Mouse (Mus musculus) heart, postnatal 14 days (tissue): Measurements from ENCODE around the gene Car12. TPM values are rescaled to one million over a fixed set of nuclear protein-coding genes. Genes with fewer than 3 reads are reported as not detected.
A peak's percentile ranks its signal among the peaks of the same experiment; 100 is the strongest.

ENCODE experiments used
- DNase-seq, 2 experiments: peaks; one replicate each; pipeline ENCODE4 v3.0.0; 2021 to 2022
- intact Hi-C: fragments of 180-260 bp; cut with DNase I; formaldehyde crosslinking; loops from one replicate; pipeline ENCODE4 v1.15.1; 2025
- long read RNA-seq, 2 experiments: library from polyadenylated mRNA; stranded (forward); transcript quantifications; one replicate each; pipeline ENCODE4 v2.0.0; 2021
- total RNA-seq, 2 experiments: library from RNA; stranded (reverse); gene quantifications; 2 replicates each; pipeline ENCODE4 v1.2.3; 2021

Car12 gene
- not detected for total RNA-seq
- long read RNA-seq, experiment 1: 0 reads
- long read RNA-seq, experiment 2, partial matches to known transcripts: 0 of 1 reads
- long read RNA-seq, experiment 2, other reads (novel, unspliced or antisense): 1 of 1 reads

DNA sequence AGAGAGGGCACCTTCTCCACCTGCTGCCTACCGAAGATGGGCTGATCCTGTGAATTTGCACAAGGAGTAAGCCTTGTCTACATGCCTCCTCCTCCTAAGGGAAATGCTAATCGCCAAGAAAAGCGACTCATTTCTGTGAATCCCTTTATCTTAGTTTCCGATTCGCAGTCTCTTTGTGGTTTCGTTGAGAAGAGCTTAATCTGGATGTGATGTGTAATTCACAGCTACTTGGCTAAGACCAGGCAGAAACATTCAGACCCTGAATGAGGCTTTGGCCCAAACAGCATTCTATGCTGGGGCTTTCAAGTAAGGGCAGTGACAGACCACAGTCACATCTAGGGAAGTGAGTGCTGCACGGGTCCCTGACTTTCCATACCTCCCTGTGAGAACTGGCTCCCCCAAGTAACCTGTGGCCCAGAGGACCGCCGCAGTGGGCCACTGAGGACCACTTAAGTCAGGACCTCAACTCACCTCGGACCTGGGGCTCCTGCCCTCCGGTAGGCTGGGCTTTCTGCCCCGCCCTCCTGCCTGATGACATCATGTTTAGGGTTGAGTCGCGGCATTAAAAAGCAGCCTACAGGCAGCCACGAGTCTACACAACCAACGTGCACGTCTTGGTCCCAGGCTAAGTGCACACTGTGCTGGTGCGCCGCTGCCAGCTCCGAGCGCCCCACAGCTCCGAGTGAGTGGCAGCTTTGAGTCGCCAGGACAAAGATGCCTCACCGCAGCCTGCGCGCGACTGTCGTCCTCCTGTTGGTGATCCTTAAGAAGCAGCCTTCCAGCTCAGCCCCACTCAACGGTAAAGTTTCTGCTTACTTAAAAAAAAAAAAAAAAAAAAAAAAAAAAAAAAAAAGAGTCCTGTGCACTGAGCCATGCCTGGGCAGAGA is at the start of gene Car12:
Car12 (plus strand) TSS at position 552 of the 887 bp plus-strand sequence.
- intact Hi-C loops: no loop called here

DNA sequence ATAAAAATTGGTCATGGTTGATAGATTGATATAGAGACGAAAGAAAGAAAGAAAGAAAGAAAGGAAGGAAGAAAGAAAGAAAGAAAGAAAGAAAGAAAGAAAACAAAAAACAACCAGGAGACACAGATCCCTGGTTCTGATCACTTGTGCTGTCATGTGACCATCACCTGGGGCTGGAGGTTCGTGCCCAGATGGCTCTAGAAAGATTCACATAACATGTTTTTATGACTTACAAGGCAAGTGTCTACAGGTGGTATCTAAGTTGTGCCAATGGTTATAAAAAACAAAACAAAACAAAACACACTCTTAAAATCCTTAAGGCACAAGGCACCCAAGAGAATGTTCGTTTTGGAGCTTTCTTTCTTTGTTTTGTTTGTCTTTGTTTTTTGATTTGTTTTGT is 49.7 kb upstream of the Car12 start:
- DNase-seq: no peak
- intact Hi-C loops: no loop called here

More for the DNA sequence above, at the start of gene Car12:
- no peak for DNase-seq

DNA sequence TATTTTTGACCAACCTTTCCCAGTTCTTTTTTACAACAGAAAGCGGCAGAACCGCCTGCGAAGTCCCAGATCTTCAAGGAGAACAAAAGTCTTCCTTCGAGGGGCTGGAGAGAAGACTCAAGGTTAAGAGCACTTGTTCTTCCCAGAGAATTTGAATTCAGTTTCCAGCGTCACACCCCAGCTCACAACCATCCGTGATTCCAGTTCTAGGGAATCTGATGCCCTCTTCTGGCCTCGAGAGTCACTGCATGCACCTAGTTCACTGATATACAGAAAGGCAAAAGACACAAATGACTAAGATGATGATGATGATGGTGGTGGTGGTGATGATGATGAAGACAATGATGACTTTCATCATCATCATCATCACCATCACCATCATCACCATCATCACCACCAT is 48.9 kb upstream of the Car12 start:
- intact Hi-C loops: no loop called here
- DNase-seq: no peak

DNA sequence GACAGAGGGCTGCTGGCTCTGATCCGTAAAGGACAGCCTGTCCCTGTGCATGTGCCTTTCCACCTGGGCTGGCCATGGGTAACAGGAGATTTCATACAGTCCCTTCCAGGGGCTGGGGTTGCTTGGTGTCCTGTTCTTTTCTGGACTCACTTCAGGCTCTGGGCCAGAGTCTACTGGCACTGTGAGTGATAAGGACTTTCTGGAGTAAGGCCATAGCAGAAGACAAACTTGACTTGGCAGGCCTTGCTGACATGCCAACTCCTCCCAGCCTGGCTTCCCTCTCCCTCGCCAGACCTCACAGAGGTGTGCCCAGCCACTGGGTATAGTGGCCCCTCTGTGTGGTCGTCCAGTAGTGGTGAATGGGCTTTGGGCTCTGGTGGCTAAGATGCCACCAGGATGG is 47.3 kb upstream of the Car12 start:
- intact Hi-C loops: no loop called here
- peak; percentile 35 to 52 for DNase-seq

DNA sequence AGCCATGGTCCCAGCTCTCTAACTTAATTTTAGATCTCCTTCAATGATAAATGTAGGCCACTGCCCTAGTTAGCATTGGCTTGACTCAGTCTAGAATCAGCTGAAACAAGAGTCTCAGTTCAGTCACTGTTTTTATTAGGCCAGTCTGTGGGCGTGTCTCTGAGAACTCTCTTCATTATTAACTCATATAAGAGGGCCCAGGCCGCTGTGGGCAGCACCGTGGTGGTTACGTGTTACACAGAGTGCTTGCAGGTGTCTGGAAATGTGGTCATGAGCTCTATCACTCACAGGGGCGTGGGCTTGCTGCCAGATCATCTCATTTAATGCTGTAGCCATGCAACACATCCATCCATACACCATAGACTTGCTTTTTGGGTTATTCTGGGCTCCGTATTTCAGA is 46.4 kb upstream of the Car12 start:
- DNase-seq: no peak
- intact Hi-C loops: no loop called here

DNA sequence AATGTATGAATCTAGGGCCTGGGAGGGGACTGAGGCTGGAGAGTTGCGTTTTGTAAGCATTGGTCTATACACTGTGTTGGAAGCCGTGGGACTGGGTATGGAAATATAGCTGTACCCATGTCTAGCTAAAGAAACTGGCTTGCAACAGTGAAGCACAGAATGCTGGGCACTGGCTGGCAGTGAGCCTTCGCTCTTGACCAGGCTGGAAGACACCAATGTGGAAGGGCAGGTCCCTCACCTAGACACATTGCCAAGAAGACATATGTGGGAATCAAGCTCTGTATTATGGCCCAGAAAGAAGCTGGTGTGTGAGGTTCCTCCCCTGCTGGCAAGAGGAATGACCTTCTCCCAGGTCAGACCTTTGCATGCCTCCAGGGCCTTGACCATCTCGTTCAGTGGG is 45.6 kb upstream of the Car12 start:
- DNase-seq: no peak
- intact Hi-C loops: no loop called here

DNA sequence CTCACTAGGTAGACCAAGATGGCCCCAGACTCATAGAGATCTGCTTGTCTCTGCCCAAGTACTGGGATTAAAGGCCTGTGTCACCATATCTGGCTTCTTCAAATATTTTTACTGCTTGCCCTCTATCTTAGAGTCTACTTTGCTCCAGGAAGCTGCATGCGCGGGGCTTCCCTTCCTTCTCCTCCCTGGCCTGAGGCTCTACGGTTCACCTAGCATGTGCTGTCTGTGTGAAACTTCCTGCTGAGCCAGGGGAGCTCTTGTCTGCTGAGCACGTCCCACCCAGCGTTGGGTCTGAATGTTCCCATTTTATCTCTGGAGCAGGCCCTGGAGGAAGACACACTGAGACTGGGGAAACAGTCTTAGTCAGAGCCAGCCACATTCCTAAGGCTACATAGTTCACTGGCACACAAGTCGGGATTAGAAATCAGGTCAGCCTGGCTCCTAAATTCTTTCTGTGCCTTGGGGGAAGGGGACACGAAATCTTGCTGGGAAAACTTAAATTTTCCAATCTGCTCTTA is 43.9 kb upstream of the Car12 start:
- intact Hi-C loops: no loop called here
- peak in 1 of 2 experiments; percentile 25 for DNase-seq

DNA sequence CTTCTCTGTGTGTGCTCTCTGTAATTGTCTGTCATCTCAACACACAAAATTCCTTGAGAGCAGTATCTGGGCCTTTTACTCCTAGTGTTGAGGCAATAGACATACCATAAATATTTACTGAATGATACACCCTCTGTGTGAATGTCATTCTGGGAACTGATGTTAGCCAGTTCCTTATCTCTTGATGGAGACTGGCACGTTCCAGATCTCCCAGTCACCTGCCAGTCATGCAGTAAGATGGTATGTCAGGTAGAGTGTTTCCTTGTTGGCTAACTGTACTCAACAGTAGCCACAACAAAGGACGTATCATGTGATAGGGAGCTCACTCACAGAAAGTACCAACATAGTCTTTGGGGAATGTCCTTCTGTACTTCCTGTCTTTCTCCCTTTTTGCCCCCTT is 39.7 kb upstream of the Car12 start:
- intact Hi-C loops: no loop called here
- no peak for DNase-seq

DNA sequence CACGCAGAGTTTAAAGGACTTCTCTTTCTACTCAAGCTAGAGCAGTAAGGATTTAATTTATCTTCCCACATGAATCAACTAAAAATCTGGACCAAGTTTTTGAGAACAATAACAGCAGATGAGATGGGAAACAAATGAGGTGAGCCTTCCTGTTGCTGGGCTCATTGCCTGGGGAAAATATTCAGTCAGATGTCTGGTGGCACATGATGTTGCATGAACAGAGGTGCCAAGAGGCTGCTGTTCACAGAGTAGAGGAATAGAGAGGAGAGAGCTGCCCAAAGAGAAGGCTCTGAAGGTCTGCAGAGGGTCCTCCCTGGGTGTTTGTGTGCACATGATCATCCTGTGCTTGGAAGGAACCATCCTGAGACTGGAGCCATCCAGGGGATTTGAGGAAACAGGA is 37.9 kb upstream of the Car12 start:
- intact Hi-C loops: no loop called here
- no peak for DNase-seq

DNA sequence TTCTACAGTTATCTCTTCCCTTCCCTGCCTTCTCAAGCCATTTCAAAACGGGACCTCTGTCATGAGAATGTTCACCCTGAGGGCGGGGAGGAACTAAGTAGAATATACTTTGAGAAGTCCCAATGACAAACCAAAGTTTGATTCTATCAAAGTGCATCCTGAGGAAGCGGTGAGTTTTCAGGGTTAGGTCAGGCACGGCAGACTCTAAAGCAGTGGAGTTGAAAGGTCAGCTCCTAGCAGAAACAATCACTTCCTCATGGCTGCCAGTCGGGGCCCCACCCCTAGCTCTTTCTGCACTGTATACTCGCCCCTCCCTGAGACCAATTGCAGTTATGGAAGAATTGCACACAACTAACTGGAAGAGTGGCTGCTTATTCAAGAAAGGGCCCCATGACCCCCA is 33.4 kb upstream of the Car12 start:
- no peak for DNase-seq
- intact Hi-C loops: no loop called here

DNA sequence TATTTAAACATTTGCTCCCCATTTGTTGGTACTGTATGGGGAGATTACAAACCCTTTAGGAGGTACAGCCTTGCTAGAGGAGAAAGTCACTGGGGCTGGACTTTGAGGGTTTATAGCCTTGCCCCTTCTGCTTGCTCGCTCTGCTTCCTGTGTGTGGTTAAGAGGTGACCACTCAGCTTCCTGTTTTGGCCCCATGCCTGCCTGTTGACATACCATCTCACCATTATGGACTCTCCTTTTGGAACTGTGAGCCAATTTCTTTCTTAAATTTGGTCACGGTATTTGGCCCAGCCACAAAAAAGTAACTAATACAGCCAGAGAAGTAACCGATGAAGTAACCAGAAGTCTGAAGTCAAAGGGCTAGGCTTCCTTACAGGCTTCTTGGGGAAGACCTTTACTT is 30.7 kb upstream of the Car12 start:
- DNase-seq: no peak
- intact Hi-C loops: no loop called here

DNA sequence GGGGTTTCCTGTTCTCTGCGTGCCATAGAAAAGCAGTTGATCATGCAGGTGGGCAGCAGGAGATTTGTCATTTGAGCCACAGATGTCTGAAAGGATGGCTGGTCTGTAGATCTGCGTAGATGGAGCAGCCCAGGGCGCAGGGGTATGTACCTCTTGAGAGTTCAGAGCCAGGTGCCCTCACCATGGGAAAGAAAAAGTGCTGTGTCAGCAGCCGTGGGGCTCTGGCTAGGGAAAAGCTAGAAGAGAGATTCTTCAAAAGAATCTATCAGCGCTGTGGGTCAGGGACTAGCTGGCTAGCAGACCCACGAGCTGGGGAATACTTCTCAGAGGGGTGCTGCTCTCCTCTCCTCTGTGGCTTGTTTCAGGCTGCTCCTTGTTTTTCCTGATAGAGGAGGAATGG is 27.8 kb upstream of the Car12 start:
- DNase-seq: no peak
- intact Hi-C loops: no loop called here

DNA sequence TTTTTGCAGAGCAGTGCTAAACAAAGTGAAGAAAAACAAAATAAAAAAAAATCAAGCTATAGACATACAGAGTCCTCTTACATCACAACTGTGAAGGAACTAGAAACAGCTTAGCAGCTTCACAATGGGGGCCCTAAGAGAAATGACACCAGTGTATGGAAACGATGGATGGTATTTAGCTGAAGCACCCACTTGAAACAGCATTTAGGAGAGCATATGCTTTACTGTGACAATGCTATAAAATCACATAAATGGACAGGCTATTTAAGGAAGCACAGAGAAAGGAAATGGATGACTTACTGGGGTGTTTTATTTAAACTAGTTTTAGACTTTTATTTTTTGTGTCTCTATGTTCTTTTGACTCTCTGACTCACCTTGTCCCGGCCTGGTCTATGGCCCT is 25.8 kb upstream of the Car12 start:
- intact Hi-C loops: no loop called here
- DNase-seq: no peak

DNA sequence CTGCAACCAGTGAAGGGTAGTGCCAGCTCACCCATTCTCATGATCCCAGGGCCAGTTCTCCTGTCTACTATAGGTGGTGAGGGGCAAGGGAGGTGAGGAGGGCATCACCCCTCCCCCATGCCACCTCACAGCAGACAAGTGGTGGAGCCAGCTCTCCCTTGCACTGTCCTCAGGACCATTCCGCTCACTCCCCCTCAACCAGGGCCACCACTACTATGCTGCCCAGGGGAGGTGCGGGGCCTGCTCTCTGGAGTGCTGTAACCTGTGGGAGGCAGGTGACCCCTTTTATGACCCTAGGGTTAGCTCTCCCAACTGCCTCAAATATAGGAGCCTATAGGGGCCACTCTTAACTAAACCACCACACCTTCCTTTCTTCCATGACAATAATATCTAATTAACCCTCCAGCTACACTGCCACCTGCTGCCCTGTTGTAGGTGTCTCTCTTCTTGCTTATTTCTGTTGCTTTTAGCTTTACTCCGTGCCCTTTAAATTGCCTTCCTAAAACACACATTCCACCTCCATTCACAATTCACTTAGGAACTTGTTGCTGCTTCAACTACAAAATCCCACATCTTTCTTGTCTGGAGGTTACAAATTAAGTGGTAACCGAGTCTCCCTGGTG is 21.7 kb upstream of the Car12 start:
- intact Hi-C loops: no loop called here
- no peak for DNase-seq

DNA sequence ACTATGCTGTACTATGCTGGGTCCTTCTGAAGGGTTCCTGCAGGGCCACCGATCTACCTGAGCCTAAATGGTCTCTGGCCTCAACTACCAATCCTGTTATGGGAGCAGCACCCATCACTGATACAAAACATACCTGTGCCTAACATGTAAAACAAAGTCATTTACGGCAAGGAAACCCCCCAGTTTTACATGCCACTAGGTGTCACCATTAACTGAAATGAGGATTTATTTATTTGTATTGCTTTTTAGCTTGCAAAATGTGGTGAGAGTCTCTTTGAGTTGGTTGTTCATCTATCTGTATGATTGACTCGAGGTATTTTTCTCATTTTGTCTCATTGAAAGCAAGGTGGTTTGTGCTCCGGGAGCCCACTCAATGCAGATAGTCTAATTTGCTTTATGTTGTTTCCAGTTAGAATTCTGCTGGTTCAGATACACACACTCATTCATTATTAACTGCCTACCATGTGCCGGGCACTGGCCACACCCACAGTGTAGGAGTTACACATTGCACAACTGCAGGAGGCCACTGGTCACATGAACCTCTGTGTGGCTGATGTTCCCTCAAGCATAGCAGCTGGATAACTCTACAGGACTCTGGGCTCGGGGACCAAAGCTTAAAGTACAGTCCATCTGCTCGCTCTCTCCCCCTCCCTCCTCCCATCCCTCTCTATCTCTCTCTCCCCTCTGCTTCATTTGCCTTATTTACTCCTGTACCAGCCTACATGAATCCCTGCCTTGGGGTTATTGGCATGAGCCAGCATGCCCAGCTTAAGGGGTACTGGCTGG is 15.9 kb upstream of the Car12 start:
- DNase-seq: no peak
- intact Hi-C loops: no loop called here

DNA sequence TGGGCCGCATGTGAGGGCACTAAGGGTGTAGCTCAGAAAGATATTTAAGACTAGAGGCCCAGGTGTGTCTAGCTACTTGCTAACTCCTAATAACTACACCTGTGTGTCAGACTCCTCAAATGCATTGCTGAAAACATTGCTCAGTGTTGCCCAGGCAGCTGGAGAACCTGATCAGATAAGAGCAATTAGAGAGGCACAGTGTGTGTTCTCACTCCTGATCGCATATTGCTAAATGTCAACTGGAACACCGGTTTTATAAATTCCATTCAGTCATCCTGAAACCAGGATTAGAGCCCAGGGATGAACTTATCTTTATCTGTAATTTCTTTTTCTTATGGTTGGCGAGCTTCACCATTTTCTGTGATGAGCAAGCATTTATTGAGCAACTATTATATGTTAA is 13.7 kb upstream of the Car12 start:
- no peak for DNase-seq
- intact Hi-C loops: no loop called here

DNA sequence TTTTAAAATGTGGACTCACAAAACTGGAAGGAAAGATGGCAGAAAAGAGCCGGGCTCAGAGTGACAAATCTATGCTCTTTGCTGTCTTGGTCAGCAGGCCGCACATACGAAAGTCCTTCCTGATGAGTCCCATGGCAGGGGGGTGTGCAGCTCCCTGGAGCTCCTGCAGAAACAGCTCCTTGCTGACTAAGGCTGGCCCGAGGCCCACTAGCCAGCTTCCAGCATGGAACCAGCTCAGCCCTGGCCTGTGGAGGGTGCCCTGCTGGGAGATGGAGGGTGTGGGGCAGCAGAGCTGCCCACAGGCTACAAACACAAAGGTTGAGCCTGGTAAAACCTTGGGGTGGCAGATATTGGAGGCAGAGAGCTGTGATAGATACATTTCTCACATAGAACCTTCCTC is 10.5 kb upstream of the Car12 start:
- intact Hi-C loops: no loop called here
- DNase-seq: no peak

DNA sequence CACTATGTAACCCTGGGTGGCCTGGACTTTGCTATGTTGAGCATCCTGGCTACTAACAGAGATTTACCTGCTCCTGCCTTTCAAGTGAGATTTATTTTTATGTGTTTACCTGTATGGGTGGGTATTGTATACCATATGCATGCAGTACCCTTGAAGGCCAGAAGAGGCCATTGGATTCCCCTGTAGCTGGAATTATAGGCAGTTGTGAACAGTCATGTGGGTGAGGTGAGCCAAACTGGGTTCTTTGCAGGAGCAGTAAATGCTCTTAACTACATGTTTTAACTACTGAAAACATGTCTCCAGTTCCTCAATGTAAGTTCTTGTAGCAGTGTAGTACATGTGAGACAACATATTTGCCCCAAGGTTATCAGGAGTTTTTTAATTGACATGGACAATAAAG is 8.1 kb upstream of the Car12 start:
- no peak for DNase-seq
- intact Hi-C loops: loop anchor here (5.0 kb wide), 3 partner anchors 58 to 122 kb away; no protein-coding TSS in a partner anchor

DNA sequence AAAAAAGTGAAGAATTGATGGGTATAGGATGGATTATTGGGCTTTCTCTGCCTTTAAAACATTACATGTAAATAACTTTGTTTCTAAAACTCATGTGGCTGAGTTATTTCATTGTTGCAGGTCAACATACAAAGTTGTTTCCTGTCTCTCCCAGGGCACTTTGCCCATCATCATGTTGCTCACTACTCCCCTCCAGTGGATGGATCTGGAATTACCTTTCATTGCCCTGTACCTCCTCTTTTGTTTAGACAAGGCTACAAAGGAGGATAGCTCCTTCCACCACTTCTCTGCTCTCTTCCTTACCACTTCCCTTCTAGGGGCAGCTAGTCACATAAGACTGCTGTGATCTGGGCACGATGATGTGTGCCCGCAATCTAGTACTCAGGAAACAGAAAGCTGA is 7.7 kb upstream of the Car12 start:
- intact Hi-C loops: loop anchor here (5.0 kb wide), 3 partner anchors 58 to 122 kb away; no protein-coding TSS in a partner anchor
- DNase-seq: peak; percentile 81 to 91

DNA sequence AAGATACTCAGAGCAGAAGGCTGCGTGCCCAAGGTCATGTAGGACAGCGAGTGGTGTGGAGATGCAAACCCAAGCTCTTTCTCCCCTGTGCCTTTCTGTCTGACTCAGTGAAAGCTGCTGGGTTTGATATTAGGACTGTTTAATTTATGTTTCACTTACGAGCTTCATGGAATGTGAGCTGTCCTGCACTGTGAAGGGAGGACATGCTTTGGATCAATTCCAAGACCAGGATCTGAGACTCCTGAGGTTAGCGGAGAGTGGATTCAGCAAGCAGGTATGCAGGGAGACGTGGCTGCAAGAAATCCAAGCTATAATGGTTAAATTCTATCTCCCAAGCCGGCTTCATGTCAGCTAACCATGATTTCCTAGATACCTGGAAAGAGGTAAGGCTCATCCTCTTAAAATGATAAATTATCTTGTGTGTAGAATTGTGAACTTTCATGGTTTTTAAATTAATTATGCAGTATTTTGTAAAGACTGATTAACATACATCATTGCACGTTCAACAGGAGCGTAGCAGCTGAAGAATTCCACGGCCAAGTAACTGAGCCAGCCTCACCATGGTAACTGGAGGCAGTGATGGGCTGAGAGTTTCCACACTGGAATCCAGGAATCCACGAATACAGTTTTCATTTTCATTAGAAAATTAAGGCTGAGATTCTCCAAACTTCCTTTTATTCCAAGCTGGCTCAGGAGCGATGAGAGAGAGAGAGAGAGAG is 5.3 kb upstream of the Car12 start:
- intact Hi-C loops: loop anchor here (5.0 kb wide), 3 partner anchors 61 to 119 kb away; no protein-coding TSS in a partner anchor

More for the DNA sequence above, 5.3 kb upstream of the Car12 start:
- DNase-seq: peak in 1 of 2 experiments; percentile 20
